Mouse (Mus musculus) bone marrow, adult 2 months (tissue): ENCODE measurements around the gene Cnnm1.

Experiments used
- CTCF ChIP-seq: fragments of 200-500 bp; IDR thresholded peaks from 2 replicates; pipeline ENCODE4 v1.5.1; 2011; ENCODE audit warnings: low read length, control low read depth; ENCODE audit not compliant: control insufficient read depth, insufficient read depth
- POLR2A ChIP-seq: fragments of 200-500 bp; IDR thresholded peaks from 2 replicates; pipeline ENCODE4 v1.6.1; 2011; ENCODE audit warnings: low read depth, mild to moderate bottlenecking, control low read depth, low read length, borderline replicate concordance; ENCODE audit not compliant: control insufficient read depth

DNA sequence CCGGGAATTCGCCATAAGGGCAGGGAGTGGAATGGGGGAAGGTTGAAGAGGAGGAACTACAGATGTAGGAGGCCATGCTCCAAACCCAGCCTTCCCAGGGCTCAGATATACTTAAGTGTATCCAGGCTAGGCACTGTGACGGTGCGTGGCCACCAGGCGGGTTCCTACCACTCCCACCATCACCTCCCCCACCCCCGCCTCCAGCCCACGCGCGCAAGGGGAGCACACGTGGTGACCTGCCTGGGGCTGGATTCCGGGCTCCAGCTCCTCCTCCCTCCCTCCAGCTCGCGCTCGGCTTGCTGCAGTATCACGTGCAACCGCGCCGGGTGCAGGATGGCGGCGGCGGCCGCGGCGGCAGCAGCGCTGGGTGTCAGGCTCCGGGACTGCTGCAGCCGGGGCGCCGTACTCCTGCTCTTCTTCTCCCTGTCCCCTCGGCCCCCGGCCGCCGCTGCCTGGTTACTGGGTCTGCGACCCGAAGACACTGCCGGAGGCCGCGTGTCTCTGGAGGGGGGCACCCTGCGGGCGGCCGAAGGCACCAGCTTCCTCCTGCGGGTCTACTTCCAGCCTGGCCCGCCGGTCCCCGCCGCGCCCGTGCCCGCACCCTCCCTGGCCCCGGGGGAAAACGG is at the start of gene Cnnm1:
- TF ChIP-seq POLR2A, result no peak
- TF ChIP-seq CTCF, result no peak
